Mouse (Mus musculus) heart, adult 2 months (tissue): Measurements from ENCODE around the gene Pcolce. TPM values are rescaled to one million over a fixed set of nuclear protein-coding genes. Genes with fewer than 3 reads are reported as not detected.
A peak's percentile ranks its signal among the peaks of the same experiment; 100 is the strongest.

Experiments used
- DNase-seq, 2 experiments: peaks; one replicate each; pipeline ENCODE4 v3.0.0; 2021
- H3K27ac ChIP-seq: fragments of 200-600 bp; 2 replicates; pipeline ENCODE4 v1.8.1; 2022
- H3K27me3 ChIP-seq: fragments of 200-500 bp; 2 replicates; pipeline ENCODE4 v1.6.1; 2012; ENCODE audit warnings: mild to moderate bottlenecking, low read length, inconsistent platforms, mixed read lengths; ENCODE audit not compliant: control insufficient read depth, insufficient read depth
- H3K36me3 ChIP-seq: fragments of 200-500 bp; 2 replicates; pipeline ENCODE4 v1.6.1; 2012; ENCODE audit warnings: low read length, inconsistent platforms; ENCODE audit not compliant: control insufficient read depth, insufficient read depth
- H3K4me1 ChIP-seq: fragments of 200-500 bp; 2 replicates; pipeline ENCODE4 v1.6.1; 2011; ENCODE audit warnings: low read length; ENCODE audit not compliant: control insufficient read depth, insufficient read depth
- H3K4me3 ChIP-seq: fragments of 200-600 bp; 2 replicates; pipeline ENCODE4 v1.8.1; 2022
- H3K79me2 ChIP-seq: fragments of 200-500 bp; replicated peaks from 2 replicates; pipeline ENCODE4 v1.6.1; 2012; ENCODE audit warnings: mild to moderate bottlenecking, inconsistent platforms, low read length, moderate library complexity, mixed read lengths; ENCODE audit not compliant: control insufficient read depth, insufficient read depth
- H3K9ac ChIP-seq: fragments of 200-500 bp; 2 replicates; pipeline ENCODE4 v1.6.1; 2012; ENCODE audit warnings: low read depth, mild to moderate bottlenecking, control low read depth, inconsistent platforms, low read length, mixed read lengths
- CTCF ChIP-seq: fragments of 200-600 bp; IDR thresholded peaks from 2 replicates; pipeline ENCODE4 v1.8.1; 2022; ENCODE audit warnings: antibody characterized with exemption, mild to moderate bottlenecking, moderate library complexity
- EP300 ChIP-seq: fragments of 200-500 bp; IDR thresholded peaks from 2 replicates; pipeline ENCODE4 v1.6.1; 2011; ENCODE audit warnings: low read depth, low read length, control low read depth; ENCODE audit not compliant: insufficient read depth
- POLR2A ChIP-seq: fragments of 200-500 bp; IDR thresholded peaks from 2 replicates; pipeline ENCODE4 v1.6.1; 2011; ENCODE audit warnings: mild to moderate bottlenecking, low read depth, low read length, control low read depth; ENCODE audit not compliant: insufficient read depth
- WGBS: fragments of 180-500 bp; shearing (Covaris S2); methylation state at CpG from one replicate; pipeline ENCODE4 v1.1.7; 2018; 5-methylcytosine and 5-hydroxymethylcytosine counted together
- intact Hi-C: fragments of 180-260 bp; cut with DNase I; formaldehyde crosslinking; loops from one replicate; pipeline ENCODE4 v1.15.1; 2025
- polyA plus RNA-seq: library from polyadenylated mRNA; depleted of rRNA; stranded (reverse); fragments of >200 nt; gene quantifications from 2 replicates; pipeline ENCODE4 v1.2.3, GENCODE M21; 2012
- total RNA-seq, 2 experiments: library from RNA; stranded (reverse); gene quantifications; 2 replicates each; pipeline ENCODE4 v1.2.3; 2021

The Pcolce gene
- total and polyA plus RNA-seq, 3 experiments: 35.9 to 109 (median 50.8) TPM

DNA sequence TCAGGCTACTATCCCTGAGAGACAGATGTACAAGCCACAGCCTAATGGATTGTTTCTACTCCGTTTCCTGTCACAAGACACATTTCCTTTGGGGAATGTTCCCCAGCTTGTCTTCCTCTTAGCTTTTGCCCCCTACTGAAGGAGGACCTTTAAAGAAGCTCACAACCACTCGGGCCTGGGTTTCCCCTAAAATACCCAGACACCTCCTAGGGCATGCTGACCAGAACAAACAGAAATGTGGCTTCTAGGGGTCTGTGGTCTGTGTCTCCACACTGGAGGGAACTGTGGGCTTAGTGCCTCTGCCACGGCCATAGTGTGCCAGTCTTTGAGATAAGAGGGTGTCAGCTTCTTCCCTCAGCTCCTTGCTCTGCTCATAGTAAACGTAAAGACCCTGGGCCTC, 18.0 kb upstream of the Pcolce start:
- TF ChIP-seq EP300 (no peak), CTCF (no peak), POLR2A (no peak)
- 36% methylated on average over 4 of the region's 4 CpGs for WGBS

DNA sequence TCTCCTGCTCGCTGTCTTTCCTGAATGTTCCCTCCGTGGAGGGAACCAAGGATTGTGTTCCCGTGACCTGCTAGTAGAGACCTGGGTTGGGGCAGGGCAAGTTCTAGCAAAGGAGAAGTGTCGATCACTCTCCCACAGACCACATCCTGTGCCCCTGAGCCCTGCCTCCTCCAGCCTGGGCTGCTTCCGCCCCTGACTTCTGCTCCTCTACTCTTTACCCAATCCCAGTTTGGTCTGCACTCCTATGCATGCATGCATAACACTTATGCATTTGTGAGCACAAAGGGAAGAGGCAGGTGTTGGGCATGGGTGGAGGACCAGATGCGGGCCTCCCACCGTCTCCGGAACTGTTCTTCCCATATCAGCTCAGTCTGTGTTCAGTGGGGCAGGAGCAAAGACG, 17.6 kb upstream of the Pcolce start:
- intact Hi-C loops: no loop called here
- Histone ChIP-seq H3K4me3 (peak overlapping the region; percentile 24; the same call in 1 of the 2 replicates), H3K79me2 (no peaks in the 10 kb centered on the region; the same call in none of the 2 replicates), H3K27me3 (no peaks in the 10 kb centered on the region), H3K27ac (peak overlapping the region; percentile 94), H3K36me3 (no peaks in the 10 kb centered on the region), H3K9ac (peak overlapping the region; percentile 62), H3K4me1 (peaks cover 12% of the 10 kb centered on the region)
- TF ChIP-seq EP300: 0 out of 2 replicates have a peak, but pooled peaks have one; percentile 10
- no peak for TF ChIP-seq CTCF
- 0 out of 2 replicates have a peak, but pooled peaks have one; percentile 5 for TF ChIP-seq POLR2A
- 22% methylated on average over 9 of the region's 9 CpGs for WGBS
- DNase-seq: peak; percentile 50 to 77

More for the DNA sequence above, 18.0 kb upstream of the Pcolce start:
- H3K4me1 ChIP-seq: peaks cover 12% of the 10 kb centered on the region
- no peak overlapping the region for H3K9ac ChIP-seq
- H3K27me3 ChIP-seq: no peaks in the 10 kb centered on the region
- no peak for DNase-seq
- peak overlapping the region; percentile 94 for H3K27ac ChIP-seq
- H3K79me2 ChIP-seq: no peaks in the 10 kb centered on the region; the same call in none of the 2 replicates
- H3K4me3 ChIP-seq: peak overlapping the region; percentile 24; the same call in 1 of the 2 replicates
- intact Hi-C loops: no loop called here
- H3K36me3 ChIP-seq: no peaks in the 10 kb centered on the region

DNA sequence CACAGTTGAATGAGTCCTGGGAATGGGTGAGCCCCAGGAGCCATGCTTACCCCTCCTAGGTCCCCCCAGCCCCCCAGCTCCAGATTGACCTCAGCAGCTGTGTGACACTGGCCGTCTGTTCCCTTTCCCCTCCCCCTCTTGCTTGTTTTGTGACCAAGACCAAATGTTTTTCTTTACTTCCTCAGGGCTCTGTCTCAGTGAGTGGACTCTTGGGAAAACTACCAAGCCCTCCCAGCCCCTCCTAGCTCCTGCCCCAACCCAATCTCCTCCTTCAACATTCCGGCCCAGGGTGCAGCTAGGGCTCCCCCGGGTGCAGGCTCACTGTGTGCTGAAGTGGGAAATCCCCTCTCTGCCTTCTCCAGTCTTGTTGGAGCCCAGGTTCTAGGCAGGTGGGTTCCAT, 17.0 kb upstream of the Pcolce start:
- Histone ChIP-seq H3K36me3 (no peaks in the 10 kb centered on the region), H3K79me2 (no peaks in the 10 kb centered on the region; the same call in none of the 2 replicates), H3K9ac (peak overlapping the region; percentile 62), H3K27me3 (no peaks in the 10 kb centered on the region), H3K27ac (peak overlapping the region; percentile 94), H3K4me3 (peak overlapping the region; percentile 67), H3K4me1 (peaks cover 12% of the 10 kb centered on the region)
- intact Hi-C loops: no loop called here
- TF ChIP-seq EP300 (no peak), CTCF (no peak), POLR2A (0 out of 2 replicates have a peak, but pooled peaks have one; percentile 14)
- 18% methylated on average over 3 of the region's 3 CpGs for WGBS
- DNase-seq: peak; percentile 65 to 74

DNA sequence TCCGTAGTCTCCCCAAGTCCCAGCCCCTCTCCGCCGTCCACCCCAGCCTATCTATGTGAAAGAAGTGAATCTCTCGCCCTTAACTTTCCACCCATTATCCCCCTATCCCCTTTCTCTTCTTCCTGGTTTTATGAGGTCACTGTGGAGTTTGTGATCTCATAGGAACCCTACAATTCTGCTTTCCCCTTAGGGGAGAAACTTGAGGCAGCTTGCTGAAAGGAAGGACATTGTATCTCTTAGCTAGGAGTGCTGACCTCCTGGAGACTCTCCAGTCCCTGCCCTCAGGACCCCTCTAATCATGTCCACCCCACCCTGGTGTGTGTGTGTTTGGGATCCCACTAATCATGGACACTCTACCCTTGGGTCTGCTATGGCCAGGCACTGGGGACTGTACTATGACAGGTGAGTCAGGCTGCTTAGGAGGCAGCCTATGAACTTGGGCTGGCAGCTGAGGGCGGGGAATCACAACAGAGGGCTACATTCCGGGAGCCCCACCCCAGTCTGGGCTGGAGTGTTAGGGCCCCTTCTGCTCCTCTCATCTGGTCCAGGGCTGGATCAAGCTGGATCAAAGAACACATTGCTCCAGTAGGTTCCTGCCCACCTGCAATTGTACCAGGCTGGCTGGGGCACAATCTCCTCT, 16.4 kb upstream of the Pcolce start:
- 11% methylated on average over 6 of the region's 6 CpGs for WGBS

DNA sequence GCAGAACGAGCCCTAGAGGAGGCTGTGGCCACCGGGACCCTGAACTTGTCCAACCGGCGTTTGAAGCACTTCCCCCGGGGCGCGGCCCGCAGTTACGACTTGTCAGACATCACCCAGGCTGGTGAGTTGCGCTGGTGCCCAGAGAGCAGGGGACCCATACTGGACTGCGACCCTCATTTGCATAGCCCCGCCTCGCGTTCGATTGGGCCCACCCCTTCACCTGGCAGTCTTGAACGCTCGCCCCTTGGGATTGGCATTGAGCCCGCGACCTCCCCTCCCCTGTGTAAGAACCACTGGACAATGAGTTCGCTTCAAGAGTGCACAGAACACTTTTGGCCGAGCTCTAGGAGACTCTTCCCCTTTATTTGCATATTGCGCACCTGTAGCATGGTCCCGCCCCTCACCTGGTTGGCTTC, 15.7 kb upstream of the Pcolce start:
- H3K27me3 ChIP-seq: no peaks in the 10 kb centered on the region
- H3K79me2 ChIP-seq: no peaks in the 10 kb centered on the region; the same call in none of the 2 replicates
- peak overlapping the region; percentile 67 for H3K4me3 ChIP-seq
- peaks cover 12% of the 10 kb centered on the region for H3K4me1 ChIP-seq
- TF ChIP-seq CTCF (no peak), EP300 (no peak), POLR2A (no peak)
- H3K27ac ChIP-seq: peak overlapping the region; percentile 94
- WGBS: under 1% methylated on average over 23 of the region's 23 CpGs
- intact Hi-C loops: loop anchor here (2.0 kb wide), 1 partner anchor 97 kb away; the partner anchor contains the start of genes Epo and Gnb2
- H3K9ac ChIP-seq: peak overlapping the region; percentile 90
- H3K36me3 ChIP-seq: no peaks in the 10 kb centered on the region
- DNase-seq: no peak

More for the DNA sequence above, 16.4 kb upstream of the Pcolce start:
- DNase-seq: peak; percentile 51 to 58
- Histone ChIP-seq H3K4me1 (peaks cover 12% of the 10 kb centered on the region), H3K4me3 (peak overlapping the region; percentile 67), H3K36me3 (no peaks in the 10 kb centered on the region), H3K27ac (peak overlapping the region; percentile 94), H3K79me2 (no peaks in the 10 kb centered on the region; the same call in none of the 2 replicates), H3K9ac (peak overlapping the region; percentile 90), H3K27me3 (no peaks in the 10 kb centered on the region)
- intact Hi-C loops: loop anchor here (2.0 kb wide), 1 partner anchor 97 kb away; the partner anchor contains the start of genes Epo and Gnb2
- TF ChIP-seq CTCF: no peak
- no peak for TF ChIP-seq EP300
- TF ChIP-seq POLR2A: no peak
